Mouse (Mus musculus) neural tube, embryonic 11.5 days (tissue): ENCODE data around the gene Pdap1. TPM values are rescaled to one million over a fixed set of nuclear protein-coding genes. Genes with fewer than 3 reads are reported as not detected.

Experiments
- ATAC-seq: fragments of 200-750 bp; cut with Nextera tagmentation; 2 replicates; pipeline ENCODE4 v1.8.0; 2017; ENCODE audit warnings: moderate number of reproducible peaks, mild to moderate bottlenecking, moderate TSS enrichment, moderate library complexity; ENCODE audit not compliant: insufficient read depth, low FRiP score, low TSS enrichment
- DNase-seq: peaks from one replicate; pipeline ENCODE4 v3.0.0-alpha.2; 2015; ENCODE audit warnings: low spot score
- H3K27ac ChIP-seq: fragments of 300-500 bp; sonication (generic); 2 replicates; pipeline ENCODE4 v1.5.1; 2014; ENCODE audit warnings: low read depth, mild to moderate bottlenecking, low read length
- H3K27me3 ChIP-seq: fragments of 300-500 bp; sonication (generic); 2 replicates; pipeline ENCODE4 v1.6.1; 2014; ENCODE audit warnings: mild to moderate bottlenecking, low read length, mixed read lengths; ENCODE audit not compliant: control insufficient read depth, insufficient read depth
- H3K36me3 ChIP-seq: fragments of 300-500 bp; sonication (generic); 2 replicates; pipeline ENCODE4 v1.6.1; 2014; ENCODE audit warnings: mild to moderate bottlenecking, low read length, moderate library complexity, mixed read lengths; ENCODE audit not compliant: control insufficient read depth, insufficient read depth
- H3K4me1 ChIP-seq: fragments of 300-500 bp; sonication (generic); 2 replicates; pipeline ENCODE4 v1.6.1; 2014; ENCODE audit warnings: low read length, mixed read lengths; ENCODE audit not compliant: control insufficient read depth, insufficient read depth
- H3K4me2 ChIP-seq: fragments of 300-500 bp; sonication (generic); 2 replicates; pipeline ENCODE4 v1.6.1; 2014; ENCODE audit warnings: low read depth, mild to moderate bottlenecking, moderate library complexity
- H3K4me3 ChIP-seq: fragments of 300-500 bp; sonication (generic); 2 replicates; pipeline ENCODE4 v1.5.1; 2014; ENCODE audit warnings: low read depth, low read length
- H3K9ac ChIP-seq: fragments of 300-500 bp; sonication (generic); 2 replicates; pipeline ENCODE4 v1.6.1; 2014; ENCODE audit warnings: mild to moderate bottlenecking, low read length
- H3K9me3 ChIP-seq: fragments of 300-500 bp; sonication (generic); 2 replicates; pipeline ENCODE4 v1.6.1; 2016; ENCODE audit warnings: low read length; ENCODE audit not compliant: control insufficient read depth
- WGBS: fragments of 180-500 bp; shearing (Covaris S2); extraction: QIAGEN DNeasy Blood & Tissue Kit; methylation state at CpG from one replicate; pipeline ENCODE4 v1.1.7; 2014; 5-methylcytosine and 5-hydroxymethylcytosine counted together
- polyA plus RNA-seq: library from polyadenylated mRNA; unstranded; fragments of >200 nt; fragmentation: Nextera tagmentation; extraction: Ambion mirVana; gene quantifications from 2 replicates; pipeline ENCODE4 v1.2.1, GENCODE M21; 2014

The Pdap1 gene
- polyA plus RNA-seq, 1 experiment from 2014 or later: 112 TPM

- no peaks in the 10 kb centered on the region for H3K9me3 ChIP-seq
- H3K27me3 ChIP-seq: peaks cover 11% of the 10 kb centered on the region; the same call in 1 of the 2 replicates
- 0 out of 2 replicates have a peak overlapping the region, but pooled peaks have one; percentile 20 for H3K27ac ChIP-seq
- no peak overlapping the region for H3K9ac ChIP-seq
- DNase-seq: no peak
- no peak overlapping the region for H3K4me2 ChIP-seq
- no peaks in the 10 kb centered on the region for H3K36me3 ChIP-seq
- H3K4me3 ChIP-seq: no peak overlapping the region
- 50% methylated on average over 4 of the region's 4 CpGs for WGBS
- no peak for ATAC-seq
- 0 out of 2 replicates have a peak, but pooled peaks cover 3% of the 10 kb centered on the region for H3K4me1 ChIP-seq
Observed at GRCm38 (mm10) chr5:145116316-145116715, 23.7 kb downstream of the Pdap1 start.

- no peak overlapping the region for H3K4me3 ChIP-seq
- DNase-seq (no peak), ATAC-seq (no peak)
- H3K27ac ChIP-seq: 0 out of 2 replicates have a peak overlapping the region, but pooled peaks have one; percentile 20
- no peaks in the 10 kb centered on the region for H3K9me3 ChIP-seq
- H3K4me1 ChIP-seq: 0 out of 2 replicates have a peak, but pooled peaks cover 3% of the 10 kb centered on the region
- H3K27me3 ChIP-seq: peaks cover 11% of the 10 kb centered on the region; the same call in 1 of the 2 replicates
- H3K4me2 ChIP-seq: no peak overlapping the region
- WGBS: 92% methylated on average over 5 of the region's 5 CpGs
- H3K36me3 ChIP-seq: no peaks in the 10 kb centered on the region
- no peak overlapping the region for H3K9ac ChIP-seq
Observed at GRCm38 (mm10) chr5:145115736-145116135, 24.3 kb downstream of the Pdap1 start.

GRCm38 (mm10) chr5:145114606-145115473, 25.2 kb downstream of the Pdap1 start:
- ATAC-seq: peak; percentile 27; the same call in 1 of the 2 replicates
- Histone ChIP-seq H3K36me3 (peaks cover 4% of the 10 kb centered on the region; the same call in 1 of the 2 replicates), H3K27ac (no peak overlapping the region), H3K9ac (peak overlapping the region; percentile 57), H3K4me3 (peak overlapping the region; percentile 44), H3K4me2 (peak overlapping the region; percentile 58), H3K4me1 (0 out of 2 replicates have a peak, but pooled peaks cover 3% of the 10 kb centered on the region), H3K27me3 (peaks cover 11% of the 10 kb centered on the region; the same call in 1 of the 2 replicates), H3K9me3 (no peaks in the 10 kb centered on the region)
- DNase-seq: peak; percentile 14
- 16% methylated on average over 40 of the region's 40 CpGs for WGBS

GRCm38 (mm10) chr5:145114071-145114605, 25.9 kb downstream of the Pdap1 start, which contains the start of gene Arpc1b:
TSS of gene Arpc1b (plus strand) at chr5:145114215.
- Histone ChIP-seq H3K4me2 (peak within 1 kb of the TSS; percentile 58), H3K9ac (peak within 1 kb of the TSS; percentile 57), H3K4me3 (peak within 1 kb of the TSS; percentile 44), H3K36me3 (peaks cover 7% of the 10 kb centered on the region), H3K9me3 (no peaks in the 10 kb centered on the region), H3K27me3 (peaks cover 11% of the 10 kb centered on the region; the same call in 1 of the 2 replicates), H3K27ac (no peak within 1 kb of the TSS), H3K4me1 (0 out of 2 replicates have a peak, but pooled peaks cover 3% of the 10 kb centered on the region)
- peak; percentile 67 for DNase-seq
- WGBS: under 1% methylated on average over 49 of the region's 53 CpGs
- ATAC-seq: peak; percentile 42; the same call in 1 of the 2 replicates

GRCm38 (mm10) chr5:145113416-145113815, 26.6 kb downstream of the Pdap1 start:
- WGBS: 46% methylated on average over 2 of the region's 2 CpGs
- peaks cover 10% of the 10 kb centered on the region for H3K36me3 ChIP-seq
- peaks cover 11% of the 10 kb centered on the region; the same call in 1 of the 2 replicates for H3K27me3 ChIP-seq
- no peak for DNase-seq
- no peak for ATAC-seq
- no peak overlapping the region for H3K27ac ChIP-seq
- 0 out of 2 replicates have a peak, but pooled peaks cover 3% of the 10 kb centered on the region for H3K4me1 ChIP-seq
- H3K9ac ChIP-seq: no peak overlapping the region; the same call in 1 of the 2 replicates
- no peaks in the 10 kb centered on the region for H3K9me3 ChIP-seq
- no peak overlapping the region for H3K4me3 ChIP-seq
- H3K4me2 ChIP-seq: peak overlapping the region; percentile 58

- Histone ChIP-seq H3K4me3 (no peak overlapping the region), H3K36me3 (peaks cover 14% of the 10 kb centered on the region), H3K27me3 (peaks cover 11% of the 10 kb centered on the region; the same call in 1 of the 2 replicates), H3K4me2 (no peak overlapping the region), H3K9me3 (no peaks in the 10 kb centered on the region), H3K27ac (no peak overlapping the region), H3K9ac (no peak overlapping the region), H3K4me1 (0 out of 2 replicates have a peak, but pooled peaks cover 3% of the 10 kb centered on the region)
- no peak for DNase-seq
- WGBS: 84% methylated on average over 8 of the region's 8 CpGs
- ATAC-seq: no peak
Observed at GRCm38 (mm10) chr5:145112566-145112965, 27.5 kb downstream of the Pdap1 start.

- Histone ChIP-seq H3K4me1 (0 out of 2 replicates have a peak, but pooled peaks cover 3% of the 10 kb centered on the region), H3K27ac (no peak overlapping the region), H3K9me3 (no peaks in the 10 kb centered on the region), H3K4me2 (no peak overlapping the region), H3K4me3 (no peak overlapping the region), H3K27me3 (peaks cover 11% of the 10 kb centered on the region; the same call in 1 of the 2 replicates), H3K9ac (no peak overlapping the region), H3K36me3 (peaks cover 14% of the 10 kb centered on the region)
- DNase-seq: no peak
- 86% methylated on average over 6 of the region's 6 CpGs for WGBS
- no peak for ATAC-seq
Observed at GRCm38 (mm10) chr5:145110401-145110800, 29.6 kb downstream of the Pdap1 start.

GRCm38 (mm10) chr5:145105694-145106275, 34.3 kb downstream of the Pdap1 start:
- H3K27ac ChIP-seq: no peak overlapping the region
- no peaks in the 10 kb centered on the region for H3K27me3 ChIP-seq
- H3K9ac ChIP-seq: no peak overlapping the region
- H3K9me3 ChIP-seq: no peaks in the 10 kb centered on the region
- DNase-seq: no peak
- no peak overlapping the region for H3K4me3 ChIP-seq
- H3K4me1 ChIP-seq: no peaks in the 10 kb centered on the region
- 96% methylated on average over 9 of the region's 9 CpGs for WGBS
- ATAC-seq: no peak
- H3K36me3 ChIP-seq: peaks cover 32% of the 10 kb centered on the region
- no peak overlapping the region for H3K4me2 ChIP-seq
